Mouse (Mus musculus) central nervous system, embryonic 18 days (tissue): ENCODE results near the gene Prl4a1. TPM values are rescaled to one million over a fixed set of nuclear protein-coding genes. Genes with fewer than 3 reads are reported as not detected.

Source experiments
- polyA plus RNA-seq: library from polyadenylated mRNA; depleted of rRNA; stranded (reverse); fragments of >200 nt; gene quantifications from 2 replicates; pipeline ENCODE4 v1.2.3, GENCODE M21; 2012; rRNA removed

The Prl4a1 gene
- polyA plus RNA-seq = not detected in 2 replicates

GRCm38 (mm10) chr13:28015912-28016311, at the start of gene Prl4a1:
Prl4a1 (plus strand) TSS chr13:28016212.

Other genes starting within 250 kb of the Prl4a1 start
- gene Prl7c1, start 235.4 kb upstream of the Prl4a1 start, polyA plus RNA-seq = not detected in 2 replicates
- gene Prl2a1, start 214.6 kb upstream of the Prl4a1 start, polyA plus RNA-seq = not detected in 2 replicates
- not detected in 2 replicates for gene Prl2c1, start 166.9 kb upstream of the Prl4a1 start, polyA plus RNA-seq
- gene Prl5a1, start 126.3 kb downstream of the Prl4a1 start, polyA plus RNA-seq = not detected in 2 replicates
- 0.26 and 2.0 TPM in 2 replicates for gene Gm11361, start 241.3 kb downstream of the Prl4a1 start, polyA plus RNA-seq